Mouse (Mus musculus): ENCODE data around the gene Sf3b3.
A peak's percentile ranks its signal among the peaks of the same experiment; 100 is the strongest.

DNA sequence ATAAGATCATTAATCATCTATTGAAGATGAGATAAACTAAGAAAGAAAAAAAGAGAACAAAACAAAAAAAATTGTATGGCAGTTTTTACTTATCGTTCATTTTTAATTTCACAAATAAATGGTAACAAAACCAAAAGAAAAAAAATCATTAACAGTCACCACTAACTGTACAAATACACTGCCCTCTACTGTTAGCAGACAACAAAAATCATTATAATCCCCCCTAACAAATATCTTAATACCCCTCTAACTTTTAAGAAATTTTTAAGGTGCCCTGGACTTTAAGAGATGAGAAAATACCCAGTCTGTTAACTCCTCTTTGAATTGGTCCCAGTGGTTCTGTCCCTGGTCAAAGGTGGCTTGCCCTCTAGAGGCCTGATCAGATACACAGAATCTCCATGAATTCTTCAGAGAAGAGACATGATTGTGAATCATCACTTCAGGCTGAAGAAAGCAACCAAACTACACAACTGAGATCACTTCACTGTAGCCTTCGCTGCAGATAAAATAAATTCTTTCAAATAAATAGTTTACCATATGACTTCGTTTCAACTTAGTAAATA is 4.5 kb downstream of the Sf3b3 start:
- TF ChIP-seq EP300 (optimal IDR thresholded peaks at IDR 0.05) (no peak), CTCF (IDR thresholded peaks at IDR 0.05; ENCODE audit: low read depth) (peak; percentile 37)

Measured in stomach, postnatal 0 days (tissue).